Mouse (Mus musculus) small intestine, adult 2 months (tissue): ENCODE measurements around the gene Shld2.

Experiments
- CTCF ChIP-seq: fragments of 200-500 bp; IDR thresholded peaks from 2 replicates; pipeline ENCODE4 v1.5.1; 2012; ENCODE audit warnings: low read depth, mild to moderate bottlenecking, control low read depth, inconsistent platforms, low read length, moderate library complexity, mixed read lengths; ENCODE audit not compliant: insufficient replicate concordance, insufficient read length; ENCODE audit errors: extremely low read depth
- POLR2A ChIP-seq: fragments of 200-500 bp; IDR thresholded peaks from 2 replicates; pipeline ENCODE4 v1.6.1; 2012; ENCODE audit warnings: low read depth, mild to moderate bottlenecking, control low read depth, inconsistent platforms, low read length, moderate library complexity

DNA sequence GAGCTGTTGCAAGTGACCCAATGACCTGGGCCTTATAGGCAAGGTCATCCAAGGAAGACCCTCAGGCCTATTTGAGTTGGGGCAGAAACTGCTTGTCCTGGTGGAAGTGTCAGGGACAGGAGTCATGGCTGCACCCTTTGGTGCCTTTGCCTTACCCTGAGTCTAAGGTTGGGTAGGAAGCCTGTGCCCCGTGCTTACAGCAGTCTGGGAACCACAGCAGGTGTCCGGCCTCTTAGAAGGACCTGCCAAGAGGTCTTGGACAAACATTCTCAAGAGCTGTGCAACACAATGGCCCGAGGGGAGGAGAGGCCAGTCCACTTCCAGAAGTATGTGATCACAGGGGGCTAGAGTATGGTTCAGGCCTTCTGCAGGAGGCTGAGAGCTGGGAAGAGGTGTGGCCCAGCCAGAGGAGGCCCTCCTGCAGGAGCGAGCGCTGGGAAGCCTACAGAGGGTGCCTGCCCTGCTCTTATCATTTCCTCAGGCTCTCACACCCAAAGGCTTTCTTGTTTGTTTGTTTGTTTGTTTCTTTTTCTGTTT is 86.9 kb downstream of the Shld2 start:
- no peak for TF ChIP-seq CTCF
- TF ChIP-seq POLR2A = no peak
